9 mouse cellular contexts compared by ENCODE assay signal in the genomic region with DNA sequence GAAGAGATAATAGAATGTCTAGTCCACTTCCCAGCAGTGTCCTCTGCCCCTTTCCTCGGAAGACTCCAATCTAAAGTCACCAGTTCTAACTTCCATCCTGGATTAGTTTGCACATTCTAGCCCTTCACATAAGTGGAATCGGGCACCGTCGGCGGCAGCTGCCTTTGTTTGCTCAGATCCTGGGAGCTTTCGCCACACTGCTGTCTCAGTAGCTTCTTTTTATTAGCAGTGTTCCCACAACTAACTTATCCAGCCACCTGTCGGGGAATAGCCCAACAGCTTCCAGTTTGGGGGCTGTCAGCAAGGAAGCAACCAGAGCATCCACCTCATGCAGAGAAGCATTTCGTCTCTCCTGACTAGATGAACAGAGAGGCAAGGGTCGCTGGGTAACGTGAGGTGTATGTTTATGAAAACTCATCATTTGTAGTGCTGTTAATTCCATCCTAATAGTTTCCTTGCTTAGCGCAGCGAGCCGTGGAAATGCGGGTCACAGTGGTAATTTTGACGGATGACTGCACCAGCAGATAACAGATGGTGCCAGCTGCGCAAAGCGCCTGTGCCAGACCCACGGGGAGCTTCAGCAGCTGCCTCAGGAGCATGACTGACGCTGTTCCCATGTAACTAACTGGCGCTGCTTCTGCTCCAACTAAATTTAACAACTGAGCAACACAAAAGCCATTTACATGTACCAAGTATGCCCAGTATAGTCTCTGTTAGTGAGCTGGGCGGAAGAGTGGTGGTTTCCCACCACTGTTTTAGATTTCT. TPM values are rescaled to one million over a fixed set of nuclear protein-coding genes. Genes with fewer than 3 reads are reported as not detected.
DNase-seq lines count a peak whose midpoint lies in the region; ATAC-seq and TF ChIP-seq lines count a peak whose summit lies in the region.
"Had no signal": no experiment of that assay in that cellular context is flagged by ENCODE, and none has a peak within 500 bp of the region (broad histone marks: within the 10 kb centered on the region; RNA-seq: fewer than 3 reads in every experiment).

No protein-coding gene starts in this region.

- H3K4me1 ChIP-seq in intestine, embryonic 15.5 days (replicated peaks), result peaks cover 21% of the 10 kb centered on the region
- no peaks in the 10 kb centered on the region for H3K4me1 ChIP-seq in intestine, postnatal 0 days (replicated peaks; ENCODE audit: control insufficient read depth, insufficient read depth, low read length)
- peaks cover 8% of the 10 kb centered on the region; the same call in 1 of the 2 replicates for H3K4me1 ChIP-seq in kidney, postnatal 0 days (replicated peaks; ENCODE audit: insufficient read depth, low read length)
- peaks cover 5% of the 10 kb centered on the region; the same call in 1 of the 2 replicates for H3K4me1 ChIP-seq in limb, embryonic 15.5 days
- H3K4me1 ChIP-seq: lung, embryonic 15.5 days had no signal

- peak overlapping the region; percentile 19; the same call in 1 of the 2 replicates for H3K27ac ChIP-seq in intestine, embryonic 15.5 days
- no peak overlapping the region for H3K27ac ChIP-seq in intestine, postnatal 0 days (ENCODE audit: low read depth, low read length)
- peak overlapping the region; percentile 36; the same call in 1 of the 2 replicates for H3K27ac ChIP-seq in kidney, postnatal 0 days
- H3K27ac ChIP-seq in limb, embryonic 15.5 days, result peak overlapping the region; percentile 72
- H3K27ac ChIP-seq: lung, embryonic 15.5 days had no signal

- 56% methylated on average over 21 of the region's 21 CpGs for WGBS in intestine, embryonic 15.5 days
- 50% methylated on average over 21 of the region's 21 CpGs for WGBS in intestine, postnatal 0 days
- 45% methylated on average over 21 of the region's 21 CpGs for WGBS in kidney, postnatal 0 days
- WGBS in limb, embryonic 15.5 days, result 70% methylated on average over 21 of the region's 21 CpGs

- ATAC-seq in intestine, embryonic 15.5 days, result 0 out of 2 replicates have a peak, but pooled peaks have one; percentile 34
- ATAC-seq in intestine, postnatal 0 days, result no peak
- no peak for ATAC-seq in kidney, postnatal 0 days (replicated peaks; ENCODE audit: low FRiP score, low read depth)
- ATAC-seq in limb, embryonic 15.5 days (ENCODE audit: insufficient number of reproducible peaks, low FRiP score, low TSS enrichment, low read depth), result 0 out of 2 replicates have a peak, but pooled peaks have one; percentile 13

- H3K4me2 ChIP-seq in intestine, embryonic 15.5 days (replicated peaks), result no peak overlapping the region
- no peak overlapping the region for H3K4me2 ChIP-seq in intestine, postnatal 0 days (replicated peaks; ENCODE audit: low read depth)
- H3K4me2 ChIP-seq in kidney, postnatal 0 days (ENCODE audit: low read length), result no peak overlapping the region
- H3K4me2 ChIP-seq in limb, embryonic 15.5 days, result no peak overlapping the region
- H3K4me2 ChIP-seq: lung, embryonic 15.5 days had no signal

- no peak overlapping the region for H3K9ac ChIP-seq in intestine, embryonic 15.5 days
- H3K9ac ChIP-seq in intestine, postnatal 0 days (ENCODE audit: low read depth, low read length), result no peak overlapping the region
- no peak overlapping the region for H3K9ac ChIP-seq in kidney, postnatal 0 days (ENCODE audit: low read depth, low read length)
- H3K9ac ChIP-seq in limb, embryonic 15.5 days, result no peak overlapping the region
- H3K9ac ChIP-seq: lung, embryonic 15.5 days had no signal

- no peak for TF ChIP-seq CTCF in intestine, postnatal 0 days (IDR thresholded peaks at IDR 0.05; ENCODE audit: low read depth)
- no peak for TF ChIP-seq CTCF in kidney, postnatal 0 days (IDR thresholded peaks at IDR 0.05; ENCODE audit: low read depth)

- no peaks in the 10 kb centered on the region for H3K27me3 ChIP-seq in intestine, embryonic 15.5 days (replicated peaks)
- H3K27me3 ChIP-seq in intestine, postnatal 0 days (replicated peaks; ENCODE audit: control insufficient read depth, insufficient read depth, low read length), result no peaks in the 10 kb centered on the region
- no peaks in the 10 kb centered on the region for H3K27me3 ChIP-seq in kidney, postnatal 0 days (ENCODE audit: insufficient read depth, low read length)
- no peaks in the 10 kb centered on the region for H3K27me3 ChIP-seq in limb, embryonic 15.5 days
- H3K27me3 ChIP-seq: lung, embryonic 15.5 days had no signal

- no peak overlapping the region for H3K4me3 ChIP-seq in intestine, embryonic 15.5 days (replicated peaks)
- no peak overlapping the region for H3K4me3 ChIP-seq in intestine, postnatal 0 days (ENCODE audit: low read depth, low read length)
- no peak overlapping the region for H3K4me3 ChIP-seq in kidney, postnatal 0 days (replicated peaks; ENCODE audit: low read depth, low read length)
- H3K4me3 ChIP-seq in limb, embryonic 15.5 days, result no peak overlapping the region
- H3K4me3 ChIP-seq: lung, embryonic 15.5 days had no signal

- peak; percentile 79 for DNase-seq in gastrocnemius, postnatal 25 days
- peak; percentile 18 for DNase-seq in kidney, postnatal 0 days (ENCODE audit: low spot score)
- peak; percentile 37 to 78 for DNase-seq in right cerebral cortex, postnatal 36 days (ENCODE audit: low spot score in 2 of 2)
- DNase-seq in thymus, postnatal 0 days (ENCODE audit: low spot score), result no peak
- no peak for DNase-seq in yolk sac, embryonic 10.5 days (ENCODE audit: low spot score)

- H3K9me3 ChIP-seq in intestine, embryonic 15.5 days, result no peaks in the 10 kb centered on the region
- no peaks in the 10 kb centered on the region for H3K9me3 ChIP-seq in intestine, postnatal 0 days (ENCODE audit: control insufficient read depth)
- H3K9me3 ChIP-seq in kidney, postnatal 0 days (replicated peaks; ENCODE audit: low read length), result no peaks in the 10 kb centered on the region
- no peaks in the 10 kb centered on the region for H3K9me3 ChIP-seq in limb, embryonic 15.5 days
- H3K9me3 ChIP-seq: lung, embryonic 15.5 days had no signal

- peaks cover 10% of the 10 kb centered on the region; the same call in 1 of the 2 replicates for H3K36me3 ChIP-seq in intestine, embryonic 15.5 days
- H3K36me3 ChIP-seq in intestine, postnatal 0 days (ENCODE audit: control insufficient read depth, insufficient read depth), result peaks cover 60% of the 10 kb centered on the region
- peaks cover 22% of the 10 kb centered on the region; the same call in 1 of the 2 replicates for H3K36me3 ChIP-seq in kidney, postnatal 0 days (ENCODE audit: insufficient read depth, low read length)
- peaks cover 45% of the 10 kb centered on the region for H3K36me3 ChIP-seq in limb, embryonic 15.5 days

RNA-seq across cellular contexts. Expression of gene Zfp568, which starts 25.7 kb away (rescaled TPM):
- polyA plus RNA-seq in intestine, embryonic 15.5 days (2015; fragmentation: Nextera tagmentation; extraction: Ambion mirVana), result 15.1 and 15.5 TPM in 2 replicates
- polyA plus RNA-seq in intestine, postnatal 0 days (2015; fragmentation: Nextera tagmentation; extraction: Ambion mirVana), result 5.5 and 5.8 TPM in 2 replicates
- 10 to 100 TPM; 19.1 to 23.4 TPM for total RNA-seq in gastrocnemius, postnatal 25 days (2021)
- 6.4 TPM in 2 replicates for polyA plus RNA-seq in kidney, postnatal 0 days (2015; fragmentation: Nextera tagmentation; extraction: Ambion mirVana)
- polyA plus RNA-seq in limb, embryonic 15.5 days (2015; fragmentation: Nextera tagmentation; extraction: Ambion mirVana), result 17.9 and 27.5 TPM in 2 replicates
- polyA plus RNA-seq in thymus, postnatal 0 days (2015; fragmentation: Nextera tagmentation; extraction: Ambion mirVana), result 3.1 and 4.2 TPM in 2 replicates

RNA-seq across cellular contexts. Expression of gene Zfp14, which starts 41.7 kb away (rescaled TPM):
- polyA plus RNA-seq in intestine, embryonic 15.5 days (2015; fragmentation: Nextera tagmentation; extraction: Ambion mirVana), result 2.7 and 2.9 TPM in 2 replicates
- polyA plus RNA-seq in intestine, postnatal 0 days (2015; fragmentation: Nextera tagmentation; extraction: Ambion mirVana), result 0.93 and 1.0 TPM in 2 replicates
- total RNA-seq in gastrocnemius, postnatal 25 days (2021), result 1 to 10 TPM; 1.2 to 2.0 TPM
- polyA plus RNA-seq in kidney, postnatal 0 days (2015; fragmentation: Nextera tagmentation; extraction: Ambion mirVana), result 2.8 and 3.8 TPM in 2 replicates
- polyA plus RNA-seq in limb, embryonic 15.5 days (2015; fragmentation: Nextera tagmentation; extraction: Ambion mirVana), result 5.7 and 6.1 TPM in 2 replicates
- 2.4 and 3.1 TPM in 2 replicates for polyA plus RNA-seq in thymus, postnatal 0 days (2015; fragmentation: Nextera tagmentation; extraction: Ambion mirVana)

RNA-seq across cellular contexts. Expression of gene Zfp74, which starts 55.6 kb away (rescaled TPM):
- polyA plus RNA-seq in intestine, embryonic 15.5 days (2015; fragmentation: Nextera tagmentation; extraction: Ambion mirVana), result 6.6 and 7.8 TPM in 2 replicates
- polyA plus RNA-seq in intestine, postnatal 0 days (2015; fragmentation: Nextera tagmentation; extraction: Ambion mirVana), result 2.6 and 2.8 TPM in 2 replicates
- total RNA-seq in gastrocnemius, postnatal 25 days (2021), result 1 to 10 TPM; 4.5 to 5.9 TPM
- polyA plus RNA-seq in kidney, postnatal 0 days (2015; fragmentation: Nextera tagmentation; extraction: Ambion mirVana), result 5.6 and 6.7 TPM in 2 replicates
- 11.5 and 11.6 TPM in 2 replicates for polyA plus RNA-seq in limb, embryonic 15.5 days (2015; fragmentation: Nextera tagmentation; extraction: Ambion mirVana)
- polyA plus RNA-seq in thymus, postnatal 0 days (2015; fragmentation: Nextera tagmentation; extraction: Ambion mirVana), result 6.8 and 9.2 TPM in 2 replicates

Comparison
In these comparisons a context has a peak if more than half of its experiments do, and no peak if none do; other contexts are left out.
1. ATAC-seq: peak in intestine, embryonic 15.5 days (single experiment) and limb, embryonic 15.5 days (single experiment); none in intestine, postnatal 0 days (single experiment) and kidney, postnatal 0 days (single experiment).
2. DNase-seq: peak in gastrocnemius, postnatal 25 days (single experiment), kidney, postnatal 0 days (single experiment) and right cerebral cortex, postnatal 36 days (2 of 2); none in thymus, postnatal 0 days (single experiment) and yolk sac, embryonic 10.5 days (single experiment).